Mouse (Mus musculus) CH12.LX (cell line): ENCODE data around the gene Ctrb1. TPM values are rescaled to one million over a fixed set of nuclear protein-coding genes. Genes with fewer than 3 reads are reported as not detected.

ENCODE experiments used
- DNase-seq: peaks from one replicate; pipeline ENCODE4 v3.0.0-alpha.2; 2013; ENCODE audit errors: extremely low read depth
- H3K27ac ChIP-seq: 2 replicates; pipeline ENCODE4 v1.5.1; 2012; ENCODE audit warnings: low read depth, mild to moderate bottlenecking, control low read depth, moderate library complexity; ENCODE audit not compliant: insufficient read depth
- H3K27me3 ChIP-seq: replicated peaks from 2 replicates; pipeline ENCODE3; 2012; ENCODE audit warnings: inconsistent platforms
- H3K36me3 ChIP-seq, 2 experiments: replicated peaks in 1 of 2; 2 replicates each; pipeline versions ENCODE3 to v1.6.1; 2012; ENCODE audit warnings: inconsistent platforms in 1 of 2, low read length in 1 of 2, mild to moderate bottlenecking in 1 of 2, mixed read lengths in 1 of 2, moderate library complexity in 1 of 2; ENCODE audit not compliant: control insufficient read depth in 1 of 2, insufficient read depth in 1 of 2
- H3K4me1 ChIP-seq, 2 experiments: 2 replicates each; pipeline ENCODE4 v1.6.1; 2012; ENCODE audit warnings: inconsistent platforms in 1 of 2, moderate library complexity in 1 of 2; ENCODE audit not compliant: insufficient read depth in 2 of 2, control insufficient read depth in 1 of 2
- H3K4me2 ChIP-seq: 2 replicates; pipeline ENCODE4 v1.6.1; 2012; ENCODE audit warnings: low read depth, mild to moderate bottlenecking, control low read depth; ENCODE audit not compliant: poor library complexity, insufficient read depth, severe bottlenecking
- H3K4me3 ChIP-seq, 3 experiments: fragments of 150-350 bp in 1 of 3; sonication (generic) in 1 of 3; replicated peaks in 1 of 3; 2 replicates each; pipeline versions ENCODE3 to v1.5.1; 2011 to 2012; ENCODE audit warnings: low read depth in 2 of 3, low read length in 2 of 3, mild to moderate bottlenecking in 2 of 3, moderate library complexity in 2 of 3, control low read depth in 1 of 3, improper control_type of control experiment in 1 of 3, inconsistent platforms in 1 of 3, mixed read lengths in 1 of 3; ENCODE audit not compliant: poor library complexity in 1 of 3
- H3K79me2 ChIP-seq: replicated peaks from 2 replicates; pipeline ENCODE4 v1.6.1; 2012; ENCODE audit warnings: mild to moderate bottlenecking, moderate library complexity; ENCODE audit not compliant: control insufficient read depth, poor library complexity, insufficient read depth, severe bottlenecking; ENCODE audit errors: extremely low read depth
- H3K9ac ChIP-seq: 2 replicates; pipeline ENCODE4 v1.6.1; 2012; ENCODE audit warnings: low read depth, mild to moderate bottlenecking, control low read depth, moderate library complexity; ENCODE audit not compliant: insufficient read depth
- H3K9me3 ChIP-seq: replicated peaks from 2 replicates; pipeline ENCODE3; 2012; ENCODE audit warnings: low read length, inconsistent platforms, mixed read lengths
- CHD2 ChIP-seq: IDR thresholded peaks from 2 replicates; pipeline ENCODE4 v1.6.1; 2011; ENCODE audit warnings: low read length, improper control_type of control experiment
- ELF1 ChIP-seq: IDR thresholded peaks from 2 replicates; pipeline ENCODE4 v1.6.1; 2014; ENCODE audit warnings: low read depth, mild to moderate bottlenecking, inconsistent platforms, low read length, improper control_type of control experiment
- EP300 ChIP-seq: IDR thresholded peaks from 2 replicates; pipeline ENCODE4 v1.6.1; 2011; ENCODE audit warnings: low read length, improper control_type of control experiment
- ETS1 ChIP-seq: conservative IDR thresholded peaks from 2 replicates; pipeline ENCODE4 v1.6.1; 2012; ENCODE audit warnings: low read depth, mild to moderate bottlenecking, inconsistent platforms, low read length, improper control_type of control experiment, moderate library complexity
- GABPA ChIP-seq: IDR thresholded peaks from 2 replicates; pipeline ENCODE4 v1.6.1; 2012; ENCODE audit warnings: low read depth, low read length, improper control_type of control experiment, inconsistent platforms; ENCODE audit not compliant: insufficient replicate concordance
- HCFC1 ChIP-seq: IDR thresholded peaks from 2 replicates; pipeline ENCODE4 v1.6.1; 2012; ENCODE audit warnings: low read depth, mild to moderate bottlenecking, inconsistent platforms, low read length, improper control_type of control experiment
- MAFK ChIP-seq: IDR thresholded peaks from 2 replicates; pipeline ENCODE4 v1.6.1; 2011; ENCODE audit warnings: low read length, improper control_type of control experiment; ENCODE audit not compliant: insufficient replicate concordance
- MAX ChIP-seq: IDR thresholded peaks from 2 replicates; pipeline ENCODE4 v1.6.1; 2011; ENCODE audit warnings: low read length, improper control_type of control experiment
- MAZ ChIP-seq: IDR thresholded peaks from 2 replicates; pipeline ENCODE4 v1.6.1; 2012; ENCODE audit warnings: low read depth, mild to moderate bottlenecking, inconsistent platforms, low read length, improper control_type of control experiment, moderate library complexity
- MYC ChIP-seq: IDR thresholded peaks from 2 replicates; pipeline ENCODE4 v1.6.1; 2011; ENCODE audit warnings: low read depth, mild to moderate bottlenecking, improper control_type of control experiment, low read length
- PAX5 ChIP-seq: IDR thresholded peaks from 2 replicates; pipeline ENCODE4 v1.6.1; 2012; ENCODE audit warnings: low read length, inconsistent platforms, mixed read lengths
- POLR2A ChIP-seq: IDR thresholded peaks from 2 replicates; pipeline ENCODE4 v1.6.1; 2011; ENCODE audit warnings: low read depth, mild to moderate bottlenecking, improper control_type of control experiment, low read length
- POLR2AphosphoS2 ChIP-seq: IDR thresholded peaks from 2 replicates; pipeline ENCODE4 v1.6.1; 2011; ENCODE audit warnings: low read depth, low read length, improper control_type of control experiment
- RCOR1 ChIP-seq: conservative IDR thresholded peaks from 2 replicates; pipeline ENCODE4 v1.6.1; 2012; ENCODE audit warnings: low read depth, mild to moderate bottlenecking, inconsistent platforms, low read length, improper control_type of control experiment
- SIN3A ChIP-seq: IDR thresholded peaks from 2 replicates; pipeline ENCODE4 v1.6.1; 2012; ENCODE audit warnings: low read length, improper control_type of control experiment, inconsistent platforms
- TBP ChIP-seq: conservative IDR thresholded peaks from 2 replicates; pipeline ENCODE4 v1.6.1; 2011; ENCODE audit warnings: low read depth, low read length, improper control_type of control experiment
- TCF12 ChIP-seq: IDR thresholded peaks from 2 replicates; pipeline ENCODE4 v1.6.1; 2014; ENCODE audit warnings: low read depth, mild to moderate bottlenecking, inconsistent platforms, low read length, improper control_type of control experiment
- UBTF ChIP-seq: IDR thresholded peaks from 2 replicates; pipeline ENCODE4 v1.6.1; 2012; ENCODE audit warnings: low read depth, mild to moderate bottlenecking, inconsistent platforms, low read length, improper control_type of control experiment, moderate library complexity
- USF1 ChIP-seq: IDR thresholded peaks from 2 replicates; pipeline ENCODE4 v1.6.1; 2014; ENCODE audit warnings: low read depth, mild to moderate bottlenecking, inconsistent platforms, low read length, improper control_type of control experiment
- USF2 ChIP-seq: conservative IDR thresholded peaks from 2 replicates; pipeline ENCODE4 v1.6.1; 2011; ENCODE audit warnings: low read depth, low read length, improper control_type of control experiment
- dilution Hi-C: fragments of 300-500 bp; cut with MboI; formaldehyde crosslinking; loops from 2 replicates; pipeline ENCODE4 v1.14.3; 2020; ENCODE audit warnings: low sequenced_read_pairs; ENCODE audit not compliant: extremely low pct_unique_long_range_greater_than_20kb, extremely low pct_ligation_motif_present
- in situ Hi-C: fragments of 300-500 bp; cut with MboI; formaldehyde crosslinking; loops from 3 replicates; pipeline ENCODE4 v1.14.3; 2019; ENCODE audit warnings: low sequenced_read_pairs, low pct_ligation_motif_present, low pct_unique_long_range_greater_than_20kb, mixed read lengths
- polyA plus RNA-seq: library from polyadenylated mRNA; unstranded; fragments of >175 nt; gene quantifications from 2 replicates; pipeline ENCODE4 v1.2.1, GENCODE M21; 2012; ENCODE audit warnings: low read depth; ENCODE audit not compliant: insufficient read length
- total RNA-seq, 2 experiments: library from RNA; depleted of rRNA; stranded (reverse); fragments of 300-350 nt in 1 of 2; fragments of >200 nt in 1 of 2; gene quantifications; 2 replicates each; pipeline ENCODE4 v1.2.3; 2012 to 2014

The Ctrb1 gene
- total and polyA plus RNA-seq, 3 experiments = not detected

- TF ChIP-seq CHD2 = no peak
- TF ChIP-seq MAX = no peak
- TF ChIP-seq MYC = no peak
- no peak for TF ChIP-seq ELF1
- no peak for TF ChIP-seq ETS1
- no peak for TF ChIP-seq HCFC1
- no peak for TF ChIP-seq GABPA
- no peak for TF ChIP-seq MAZ
- no peak for TF ChIP-seq RCOR1
- TF ChIP-seq TBP = no peak
- no peak for TF ChIP-seq MAFK
- TF ChIP-seq SIN3A = no peak
- TF ChIP-seq USF1 = no peak
- no peak for TF ChIP-seq TCF12
- TF ChIP-seq EP300 = no peak
- no peak for TF ChIP-seq PAX5
- no peaks in the 10 kb centered on the region for H3K27me3 ChIP-seq
- DNase-seq = no peak
- H3K4me1 ChIP-seq = no peaks in the 10 kb centered on the region
- peaks cover 0 to 5% of the 10 kb centered on the region in 2 experiments for H3K36me3 ChIP-seq
- H3K27ac ChIP-seq = no peak overlapping the region
- dilution Hi-C loops = no loop called here
- no peak overlapping the region for H3K4me3 ChIP-seq
- H3K9me3 ChIP-seq = no peaks in the 10 kb centered on the region
- in situ Hi-C loops = no loop called here
- no peak overlapping the region for H3K4me2 ChIP-seq
- no peaks in the 10 kb centered on the region for H3K79me2 ChIP-seq
- no peak overlapping the region for H3K9ac ChIP-seq
These were observed 21.3 kb upstream of the Ctrb1 start for GRCm38 (mm10) chr8:111712135-111712534.

GRCm38 (mm10) chr8:111710777-111711485, 20.1 kb upstream of the Ctrb1 start:
- dilution Hi-C loops = no loop called here
- H3K4me2 ChIP-seq = no peak overlapping the region
- DNase-seq = no peak
- no peaks in the 10 kb centered on the region for H3K79me2 ChIP-seq
- H3K27ac ChIP-seq = no peak overlapping the region
- no peak overlapping the region for H3K9ac ChIP-seq
- H3K27me3 ChIP-seq = peaks cover 3% of the 10 kb centered on the region
- H3K9me3 ChIP-seq = no peaks in the 10 kb centered on the region
- H3K4me3 ChIP-seq = no peak overlapping the region
- TF ChIP-seq SIN3A = no peak
- TF ChIP-seq POLR2AphosphoS2 = no peak
- no peak for TF ChIP-seq POLR2A
- no peak for TF ChIP-seq PAX5
- TF ChIP-seq UBTF = no peak
- TF ChIP-seq USF2 = no peak
- TF ChIP-seq HCFC1 = no peak
- peaks cover 0 to 5% of the 10 kb centered on the region in 2 experiments for H3K36me3 ChIP-seq
- H3K4me1 ChIP-seq = no peaks in the 10 kb centered on the region
- in situ Hi-C loops = no loop called here
